Mouse (Mus musculus): ENCODE measurements around the gene Acat3. TPM values are rescaled to one million over a fixed set of nuclear protein-coding genes. Genes with fewer than 3 reads are reported as not detected.
"Not testable (repeated sequence)": the region's sequence is repeated elsewhere in the genome, so short reads cannot be mapped to it uniquely, and the experiment has no call there.

The Acat3 gene
- total RNA-seq (2014; rRNA removed; ENCODE audit: low replicate concordance): 0.23 TPM in 1 of 2 replicates, not detected in the other
- 0.12 TPM in 1 of 2 replicates, not detected in the other for polyA plus RNA-seq (2015; fragmentation: Nextera tagmentation; extraction: Ambion mirVana)

GRCm38 (mm10) chr17:12940151-12940805 lies at the start of gene Acat3:
TSS of gene Acat3 (minus strand) at chr17:12940600.
- Histone ChIP-seq H3K4me1 (ENCODE audit: control insufficient read depth, insufficient read depth) (no peaks in the 10 kb centered on the region), H3K9ac (replicated peaks; ENCODE audit: low read depth, low read length) (0 out of 2 replicates have a peak within 1 kb of the TSS, but pooled peaks have one; percentile 1), H3K36me3 (replicated peaks; ENCODE audit: control insufficient read depth, insufficient read depth, low read length) (no peaks in the 10 kb centered on the region), H3K27ac (ENCODE audit: low read depth) (no peak within 1 kb of the TSS), H3K4me2 (ENCODE audit: low read depth, low read length) (peak within 1 kb of the TSS; percentile 63), H3K27me3 (ENCODE audit: control insufficient read depth, insufficient read depth, low read length) (no peaks in the 10 kb centered on the region), H3K4me3 (ENCODE audit: low read depth, low read length) (peak within 1 kb of the TSS; percentile 38), H3K9me3 (replicated peaks; ENCODE audit: control insufficient read depth, low read length) (no peaks in the 10 kb centered on the region)
- DNase-seq (ENCODE audit: low spot score) (no peak), ATAC-seq (ENCODE audit: insufficient read depth, low read depth) (peak; percentile 36)
- 12% methylated on average over 27 of the region's 27 CpGs for WGBS
- TF ChIP-seq CTCF (IDR thresholded peaks at IDR 0.05; ENCODE audit: low read depth) (no peak), EP300 (IDR thresholded peaks at IDR 0.05; ENCODE audit: low read depth) (no peak)

GRCm38 (mm10) chr17:12988096-12988495 lies 47.7 kb upstream of the Acat3 start:
- not testable (repeated sequence) for ATAC-seq (ENCODE audit: insufficient read depth, low read depth); H3K27ac ChIP-seq (ENCODE audit: low read depth); H3K9ac ChIP-seq (replicated peaks; ENCODE audit: low read depth, low read length); DNase-seq (ENCODE audit: low spot score); H3K4me3 ChIP-seq (ENCODE audit: low read depth, low read length); H3K9me3 ChIP-seq (replicated peaks; ENCODE audit: control insufficient read depth, low read length); H3K27me3 ChIP-seq (ENCODE audit: control insufficient read depth, insufficient read depth, low read length); H3K4me2 ChIP-seq (ENCODE audit: low read depth, low read length)
- Histone ChIP-seq H3K4me1 (ENCODE audit: control insufficient read depth, insufficient read depth) (peaks cover 12% of the 10 kb centered on the region), H3K36me3 (replicated peaks; ENCODE audit: control insufficient read depth, insufficient read depth, low read length) (peaks cover 22% of the 10 kb centered on the region)
- WGBS: 92% methylated on average over 8 of the region's 8 CpGs

GRCm38 (mm10) chr17:12983988-12984387 lies 43.6 kb upstream of the Acat3 start:
- H3K4me2 ChIP-seq (ENCODE audit: low read depth, low read length): no peak overlapping the region
- H3K9me3 ChIP-seq (replicated peaks; ENCODE audit: control insufficient read depth, low read length): no peaks in the 10 kb centered on the region
- TF ChIP-seq CTCF (IDR thresholded peaks at IDR 0.05; ENCODE audit: low read depth) (no peak), EP300 (IDR thresholded peaks at IDR 0.05; ENCODE audit: low read depth) (no peak)
- DNase-seq (ENCODE audit: low spot score) (no peak), ATAC-seq (ENCODE audit: insufficient read depth, low read depth) (no peak)
- H3K27me3 ChIP-seq (ENCODE audit: control insufficient read depth, insufficient read depth, low read length): no peaks in the 10 kb centered on the region
- peaks cover 56% of the 10 kb centered on the region for H3K36me3 ChIP-seq (replicated peaks; ENCODE audit: control insufficient read depth, insufficient read depth, low read length)
- H3K27ac ChIP-seq (ENCODE audit: low read depth): no peak overlapping the region
- no peak overlapping the region for H3K9ac ChIP-seq (replicated peaks; ENCODE audit: low read depth, low read length)
- H3K4me1 ChIP-seq (ENCODE audit: control insufficient read depth, insufficient read depth): no peaks in the 10 kb centered on the region; the same call in 1 of the 2 replicates
- H3K4me3 ChIP-seq (ENCODE audit: low read depth, low read length): no peak overlapping the region
- 51% methylated on average over 2 of the region's 2 CpGs for WGBS

GRCm38 (mm10) chr17:12978546-12978945 lies 38.1 kb upstream of the Acat3 start:
- H3K4me2 ChIP-seq (ENCODE audit: low read depth, low read length): no peak overlapping the region
- no peaks in the 10 kb centered on the region for H3K27me3 ChIP-seq (ENCODE audit: control insufficient read depth, insufficient read depth, low read length)
- H3K27ac ChIP-seq (ENCODE audit: low read depth): no peak overlapping the region
- H3K4me1 ChIP-seq (ENCODE audit: control insufficient read depth, insufficient read depth): no peaks in the 10 kb centered on the region
- no peak overlapping the region for H3K9ac ChIP-seq (replicated peaks; ENCODE audit: low read depth, low read length)
- no peaks in the 10 kb centered on the region for H3K9me3 ChIP-seq (replicated peaks; ENCODE audit: control insufficient read depth, low read length)
- WGBS: 94% methylated on average over 1 of the region's 1 CpGs
- H3K4me3 ChIP-seq (ENCODE audit: low read depth, low read length): no peak overlapping the region
- ATAC-seq (ENCODE audit: insufficient read depth, low read depth) (no peak), DNase-seq (ENCODE audit: low spot score) (no peak)
- H3K36me3 ChIP-seq (replicated peaks; ENCODE audit: control insufficient read depth, insufficient read depth, low read length): peaks cover 78% of the 10 kb centered on the region
- TF ChIP-seq CTCF (IDR thresholded peaks at IDR 0.05; ENCODE audit: low read depth): no peak
- no peak for TF ChIP-seq EP300 (IDR thresholded peaks at IDR 0.05; ENCODE audit: low read depth)

- Histone ChIP-seq H3K4me3 (ENCODE audit: low read depth, low read length) (no peak overlapping the region), H3K36me3 (replicated peaks; ENCODE audit: control insufficient read depth, insufficient read depth, low read length) (peaks cover 65% of the 10 kb centered on the region), H3K27me3 (ENCODE audit: control insufficient read depth, insufficient read depth, low read length) (no peaks in the 10 kb centered on the region), H3K9ac (replicated peaks; ENCODE audit: low read depth, low read length) (no peak overlapping the region), H3K9me3 (replicated peaks; ENCODE audit: control insufficient read depth, low read length) (no peaks in the 10 kb centered on the region), H3K4me2 (ENCODE audit: low read depth, low read length) (no peak overlapping the region), H3K4me1 (ENCODE audit: control insufficient read depth, insufficient read depth) (no peaks in the 10 kb centered on the region), H3K27ac (ENCODE audit: low read depth) (no peak overlapping the region)
- TF ChIP-seq CTCF (IDR thresholded peaks at IDR 0.05; ENCODE audit: low read depth): no peak
- no peak for TF ChIP-seq EP300 (IDR thresholded peaks at IDR 0.05; ENCODE audit: low read depth)
- DNase-seq (ENCODE audit: low spot score): no peak
- 71% methylated on average over 2 of the region's 2 CpGs for WGBS
- no peak for ATAC-seq (ENCODE audit: insufficient read depth, low read depth)
These were observed 33.5 kb upstream of the Acat3 start for GRCm38 (mm10) chr17:12973851-12974250.

GRCm38 (mm10) chr17:12967173-12967572 lies 26.8 kb upstream of the Acat3 start:
- ATAC-seq (ENCODE audit: insufficient read depth, low read depth) (no peak), DNase-seq (ENCODE audit: low spot score) (no peak)
- Histone ChIP-seq H3K27ac (ENCODE audit: low read depth) (no peak overlapping the region), H3K4me3 (ENCODE audit: low read depth, low read length) (no peak overlapping the region), H3K27me3 (ENCODE audit: control insufficient read depth, insufficient read depth, low read length) (no peaks in the 10 kb centered on the region), H3K4me1 (ENCODE audit: control insufficient read depth, insufficient read depth) (no peaks in the 10 kb centered on the region), H3K4me2 (ENCODE audit: low read depth, low read length) (no peak overlapping the region), H3K36me3 (replicated peaks; ENCODE audit: control insufficient read depth, insufficient read depth, low read length) (peaks cover 32% of the 10 kb centered on the region), H3K9me3 (replicated peaks; ENCODE audit: control insufficient read depth, low read length) (no peaks in the 10 kb centered on the region), H3K9ac (replicated peaks; ENCODE audit: low read depth, low read length) (no peak overlapping the region)
- WGBS: 94% methylated on average over 2 of the region's 2 CpGs
- no peak for TF ChIP-seq CTCF (IDR thresholded peaks at IDR 0.05; ENCODE audit: low read depth)
- no peak for TF ChIP-seq EP300 (IDR thresholded peaks at IDR 0.05; ENCODE audit: low read depth)
